Mouse (Mus musculus): ENCODE data around the gene Polr2h. TPM values are rescaled to one million over a fixed set of nuclear protein-coding genes. Genes with fewer than 3 reads are reported as not detected.

Gene Polr2h
- polyA plus RNA-seq, 1 experiment: 10.1 TPM

DNA sequence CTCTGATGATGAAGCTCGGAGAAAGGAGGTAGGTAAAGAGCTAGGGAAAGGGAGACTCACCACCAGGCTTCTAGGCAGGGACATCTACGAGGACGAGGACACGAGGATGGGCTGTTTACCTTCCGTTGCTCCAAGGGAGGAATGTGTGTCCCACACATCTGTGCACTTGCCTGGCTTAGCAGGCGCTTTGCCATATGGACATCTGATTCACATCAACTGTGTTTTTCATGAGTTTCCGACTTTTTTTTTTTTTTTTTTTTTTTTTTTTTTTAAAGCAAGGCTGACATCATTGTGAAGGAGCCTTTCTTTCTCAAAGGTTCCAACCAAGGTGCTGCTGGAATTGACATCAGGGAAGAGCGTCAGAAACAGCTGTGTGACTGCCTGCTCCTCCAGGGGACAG lies 33.1 kb downstream of the Polr2h start:
- no peaks in the 10 kb centered on the region for H3K4me1 ChIP-seq (ENCODE audit: control insufficient read depth, insufficient read depth, low read length)
- no peak overlapping the region for H3K4me3 ChIP-seq (ENCODE audit: insufficient read depth, low read length)
- H3K27ac ChIP-seq (ENCODE audit: insufficient read depth, low read depth, low read length): no peak overlapping the region
- no peak for TF ChIP-seq POLR2A (IDR thresholded peaks at IDR 0.05; ENCODE audit: borderline replicate concordance, low read depth, low read length)
- TF ChIP-seq CTCF (IDR thresholded peaks at IDR 0.05; ENCODE audit: low read depth, low read length): no peak

DNA sequence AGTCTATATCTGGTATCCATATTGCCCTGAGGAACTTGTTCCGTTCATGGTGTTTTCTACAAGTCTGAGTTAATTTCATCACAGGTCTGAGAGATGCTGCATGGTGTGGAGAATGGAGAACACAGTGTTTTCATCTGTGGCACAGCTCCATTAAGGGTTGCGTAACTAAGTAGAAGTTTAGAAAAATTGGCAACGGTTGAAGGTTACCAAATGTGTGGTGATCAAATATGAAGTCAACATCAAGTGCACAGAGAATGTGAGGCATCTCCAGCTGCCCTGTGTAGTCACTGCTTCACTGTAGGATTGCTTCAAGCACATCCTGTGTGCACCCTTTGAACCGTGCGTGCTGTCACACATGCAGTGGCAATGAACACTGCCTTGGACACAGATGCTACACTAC lies 38.6 kb downstream of the Polr2h start:
- Histone ChIP-seq H3K4me3 (ENCODE audit: insufficient read depth, low read length) (no peak overlapping the region), H3K27ac (ENCODE audit: insufficient read depth, low read depth, low read length) (no peak overlapping the region), H3K4me1 (ENCODE audit: control insufficient read depth, insufficient read depth, low read length) (peaks cover 2% of the 10 kb centered on the region; the same call in 1 of the 2 replicates)
- TF ChIP-seq POLR2A (IDR thresholded peaks at IDR 0.05; ENCODE audit: borderline replicate concordance, low read depth, low read length): no peak

DNA sequence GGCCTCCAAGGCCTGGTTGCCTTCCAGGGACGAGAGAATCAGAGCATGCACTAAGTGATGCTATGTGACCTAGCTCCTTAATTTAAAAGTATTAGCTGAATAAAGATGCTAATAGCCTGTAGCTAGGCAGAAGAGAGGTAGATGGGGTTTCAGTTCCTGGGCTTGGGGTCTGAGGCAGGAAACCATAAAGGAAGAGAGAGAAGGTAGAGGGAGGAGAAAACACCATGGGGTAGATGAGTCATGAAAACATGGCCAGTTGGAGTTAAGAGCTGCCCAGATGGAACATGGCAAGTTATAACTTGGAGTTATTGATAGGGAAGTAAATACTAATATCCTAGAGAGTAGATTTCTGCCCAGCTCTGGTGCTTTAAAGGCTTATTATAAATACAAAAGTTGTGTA lies 39.9 kb downstream of the Polr2h start:
- H3K4me3 ChIP-seq (ENCODE audit: insufficient read depth, low read length): no peak overlapping the region
- H3K4me1 ChIP-seq (ENCODE audit: control insufficient read depth, insufficient read depth, low read length): peaks cover 2% of the 10 kb centered on the region; the same call in 1 of the 2 replicates
- no peak overlapping the region for H3K27ac ChIP-seq (ENCODE audit: insufficient read depth, low read depth, low read length)
- TF ChIP-seq POLR2A (IDR thresholded peaks at IDR 0.05; ENCODE audit: borderline replicate concordance, low read depth, low read length): no peak
- no peak for TF ChIP-seq CTCF (IDR thresholded peaks at IDR 0.05; ENCODE audit: low read depth, low read length)

DNA sequence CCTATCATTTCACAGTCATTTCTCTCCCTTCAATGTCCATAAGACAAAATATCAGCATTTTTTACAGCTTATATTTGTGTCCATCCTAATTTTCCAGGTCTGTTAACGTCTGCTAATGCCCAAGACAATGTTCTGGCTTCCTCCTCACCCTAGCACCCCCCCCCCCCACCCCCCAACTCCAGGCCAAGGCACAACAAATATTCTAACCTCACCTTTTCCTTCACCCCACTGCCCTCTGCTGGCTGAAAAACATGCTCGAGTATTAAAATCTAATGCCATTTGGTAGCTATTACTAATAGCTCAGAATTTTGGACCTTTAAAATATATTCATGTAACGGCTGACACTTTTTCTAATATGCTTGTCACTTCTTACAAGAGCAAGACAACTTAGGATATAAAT lies 44.2 kb downstream of the Polr2h start:
- TF ChIP-seq POLR2A (IDR thresholded peaks at IDR 0.05; ENCODE audit: borderline replicate concordance, low read depth, low read length) (no peak), CTCF (IDR thresholded peaks at IDR 0.05; ENCODE audit: low read depth, low read length) (peak; percentile 39; the same call in 1 of the 2 replicates)
- Histone ChIP-seq H3K4me1 (ENCODE audit: control insufficient read depth, insufficient read depth, low read length) (no peaks in the 10 kb centered on the region), H3K4me3 (ENCODE audit: insufficient read depth, low read length) (no peak overlapping the region), H3K27ac (ENCODE audit: insufficient read depth, low read depth, low read length) (no peak overlapping the region)

DNA sequence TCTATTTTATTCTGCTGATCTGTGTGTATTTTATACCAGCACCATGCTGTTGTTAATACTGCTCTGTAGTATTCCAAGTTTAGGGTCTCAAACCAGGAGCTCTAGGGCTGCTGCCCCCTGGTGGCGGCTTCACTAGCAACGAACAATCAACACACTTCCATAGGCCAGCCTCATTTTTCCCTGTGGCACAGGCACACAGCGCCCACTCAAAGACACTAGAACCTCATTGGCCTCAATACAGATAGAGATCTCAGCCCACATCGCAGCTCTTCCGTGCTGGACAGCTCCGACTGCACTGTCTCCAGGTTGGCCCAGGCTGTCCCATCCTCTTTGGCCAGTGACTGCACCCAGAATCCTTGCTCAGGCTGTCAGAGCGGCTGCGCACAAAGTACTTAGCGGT lies 47.8 kb downstream of the Polr2h start:
- Histone ChIP-seq H3K4me1 (ENCODE audit: control insufficient read depth, insufficient read depth, low read length) (no peaks in the 10 kb centered on the region), H3K4me3 (ENCODE audit: insufficient read depth, low read length) (no peak overlapping the region), H3K27ac (ENCODE audit: insufficient read depth, low read depth, low read length) (no peak overlapping the region)
- TF ChIP-seq POLR2A (IDR thresholded peaks at IDR 0.05; ENCODE audit: borderline replicate concordance, low read depth, low read length) (no peak), CTCF (IDR thresholded peaks at IDR 0.05; ENCODE audit: low read depth, low read length) (peak; percentile 76)

Other genes with a start within 250 kb of the Polr2h start
- 23.9 and 25.9 TPM in 2 replicates for gene Eif2b5, start 218.8 kb upstream of the Polr2h start, polyA plus RNA-seq (2012; ENCODE audit: insufficient read depth, insufficient read length, missing spikeins)
- gene Dvl3, start 200.7 kb upstream of the Polr2h start, polyA plus RNA-seq (2012; ENCODE audit: insufficient read depth, insufficient read length, missing spikeins): 26.8 and 30.4 TPM in 2 replicates
- 348 and 391 TPM in 2 replicates for gene Ap2m1, start 182.2 kb upstream of the Polr2h start, polyA plus RNA-seq (2012; ENCODE audit: insufficient read depth, insufficient read length, missing spikeins)
- 53.5 and 74.8 TPM in 2 replicates for gene Abcf3, start 169.1 kb upstream of the Polr2h start, polyA plus RNA-seq (2012; ENCODE audit: insufficient read depth, insufficient read length, missing spikeins)
- not detected in 2 replicates for gene Vwa5b2, start 128.2 kb upstream of the Polr2h start, polyA plus RNA-seq (2012; ENCODE audit: insufficient read depth, insufficient read length, missing spikeins)
- 7.0 and 9.8 TPM in 2 replicates for gene Eef1akmt4, start 106.1 kb upstream of the Polr2h start, polyA plus RNA-seq (2012; ENCODE audit: insufficient read depth, insufficient read length, missing spikeins)
- gene Gm49333, start 106.1 kb upstream of the Polr2h start, polyA plus RNA-seq (2012; ENCODE audit: insufficient read depth, insufficient read length, missing spikeins): not detected in 2 replicates
- 10.9 and 13.1 TPM in 2 replicates for gene Alg3, start 105.9 kb upstream of the Polr2h start, polyA plus RNA-seq (2012; ENCODE audit: insufficient read depth, insufficient read length, missing spikeins)
- gene Camk2n2, start 96.4 kb upstream of the Polr2h start, polyA plus RNA-seq (2012; ENCODE audit: insufficient read depth, insufficient read length, missing spikeins): 2.5 and 2.7 TPM in 2 replicates
- not detected in 2 replicates for gene Ece2, start 87.8 kb upstream of the Polr2h start, polyA plus RNA-seq (2012; ENCODE audit: insufficient read depth, insufficient read length, missing spikeins)
- gene Psmd2, start 66.0 kb upstream of the Polr2h start, polyA plus RNA-seq (2012; ENCODE audit: insufficient read depth, insufficient read length, missing spikeins): 147 and 191 TPM in 2 replicates
- 101 and 119 TPM in 2 replicates for gene Eif4g1, start 49.4 kb upstream of the Polr2h start, polyA plus RNA-seq (2012; ENCODE audit: insufficient read depth, insufficient read length, missing spikeins)
- 6.2 and 7.6 TPM in 2 replicates for gene Fam131a, start 24.4 kb upstream of the Polr2h start, polyA plus RNA-seq (2012; ENCODE audit: insufficient read depth, insufficient read length, missing spikeins)
- 1.0 and 1.6 TPM in 2 replicates for gene Clcn2, start 81 bp downstream of the Polr2h start, polyA plus RNA-seq (2012; ENCODE audit: insufficient read depth, insufficient read length, missing spikeins)
- not detected in 2 replicates for gene Chrd, start 15.5 kb downstream of the Polr2h start, polyA plus RNA-seq (2012; ENCODE audit: insufficient read depth, insufficient read length, missing spikeins)
- not detected in 2 replicates for gene Thpo, start 16.8 kb downstream of the Polr2h start, polyA plus RNA-seq (2012; ENCODE audit: insufficient read depth, insufficient read length, missing spikeins)